Mouse (Mus musculus) CH12.LX (cell line): ENCODE data around the gene Nadsyn1. TPM values are rescaled to one million over a fixed set of nuclear protein-coding genes. Genes with fewer than 3 reads are reported as not detected.

Source experiments
- DNase-seq: peaks from one replicate; pipeline ENCODE4 v3.0.0-alpha.2; 2013; ENCODE audit errors: extremely low read depth
- H3K27ac ChIP-seq: 2 replicates; pipeline ENCODE4 v1.5.1; 2012; ENCODE audit warnings: low read depth, mild to moderate bottlenecking, control low read depth, moderate library complexity; ENCODE audit not compliant: insufficient read depth
- H3K27me3 ChIP-seq: replicated peaks from 2 replicates; pipeline ENCODE3; 2012; ENCODE audit warnings: inconsistent platforms
- H3K36me3 ChIP-seq, 2 experiments: replicated peaks in 1 of 2; 2 replicates each; pipeline versions ENCODE3 to v1.6.1; 2012; ENCODE audit warnings: inconsistent platforms in 1 of 2, low read length in 1 of 2, mild to moderate bottlenecking in 1 of 2, mixed read lengths in 1 of 2, moderate library complexity in 1 of 2; ENCODE audit not compliant: control insufficient read depth in 1 of 2, insufficient read depth in 1 of 2
- H3K4me1 ChIP-seq, 2 experiments: 2 replicates each; pipeline ENCODE4 v1.6.1; 2012; ENCODE audit warnings: inconsistent platforms in 1 of 2, moderate library complexity in 1 of 2; ENCODE audit not compliant: insufficient read depth in 2 of 2, control insufficient read depth in 1 of 2
- H3K4me2 ChIP-seq: 2 replicates; pipeline ENCODE4 v1.6.1; 2012; ENCODE audit warnings: low read depth, mild to moderate bottlenecking, control low read depth; ENCODE audit not compliant: poor library complexity, insufficient read depth, severe bottlenecking
- H3K4me3 ChIP-seq, 3 experiments: fragments of 150-350 bp in 1 of 3; sonication (generic) in 1 of 3; replicated peaks in 1 of 3; 2 replicates each; pipeline versions ENCODE3 to v1.5.1; 2011 to 2012; ENCODE audit warnings: low read depth in 2 of 3, low read length in 2 of 3, mild to moderate bottlenecking in 2 of 3, moderate library complexity in 2 of 3, control low read depth in 1 of 3, improper control_type of control experiment in 1 of 3, inconsistent platforms in 1 of 3, mixed read lengths in 1 of 3; ENCODE audit not compliant: poor library complexity in 1 of 3
- H3K79me2 ChIP-seq: replicated peaks from 2 replicates; pipeline ENCODE4 v1.6.1; 2012; ENCODE audit warnings: mild to moderate bottlenecking, moderate library complexity; ENCODE audit not compliant: control insufficient read depth, poor library complexity, insufficient read depth, severe bottlenecking; ENCODE audit errors: extremely low read depth
- H3K9ac ChIP-seq: 2 replicates; pipeline ENCODE4 v1.6.1; 2012; ENCODE audit warnings: low read depth, mild to moderate bottlenecking, control low read depth, moderate library complexity; ENCODE audit not compliant: insufficient read depth
- H3K9me3 ChIP-seq: replicated peaks from 2 replicates; pipeline ENCODE3; 2012; ENCODE audit warnings: low read length, inconsistent platforms, mixed read lengths
- BHLHE40 ChIP-seq: IDR thresholded peaks from 2 replicates; pipeline ENCODE4 v1.6.1; 2011; ENCODE audit warnings: mild to moderate bottlenecking, low read depth, low read length, improper control_type of control experiment
- CHD1 ChIP-seq: IDR thresholded peaks from 2 replicates; pipeline ENCODE4 v1.6.1; 2012; ENCODE audit warnings: low read depth, low read length, improper control_type of control experiment, inconsistent platforms
- CHD2 ChIP-seq: IDR thresholded peaks from 2 replicates; pipeline ENCODE4 v1.6.1; 2011; ENCODE audit warnings: low read length, improper control_type of control experiment
- E2F4 ChIP-seq: IDR thresholded peaks from 2 replicates; pipeline ENCODE4 v1.6.1; 2011; ENCODE audit warnings: low read depth, low read length, improper control_type of control experiment; ENCODE audit not compliant: insufficient replicate concordance
- ETS1 ChIP-seq: conservative IDR thresholded peaks from 2 replicates; pipeline ENCODE4 v1.6.1; 2012; ENCODE audit warnings: low read depth, mild to moderate bottlenecking, inconsistent platforms, low read length, improper control_type of control experiment, moderate library complexity
- JUN ChIP-seq: IDR thresholded peaks from 2 replicates; pipeline ENCODE4 v1.6.1; 2011; ENCODE audit warnings: low read depth, mild to moderate bottlenecking, low read length, improper control_type of control experiment, moderate library complexity; ENCODE audit not compliant: insufficient read depth
- KAT2A ChIP-seq: IDR thresholded peaks from 2 replicates; pipeline ENCODE4 v1.6.1; 2012; ENCODE audit warnings: low read length, improper control_type of control experiment, inconsistent platforms; ENCODE audit not compliant: insufficient replicate concordance
- MAFK ChIP-seq: IDR thresholded peaks from 2 replicates; pipeline ENCODE4 v1.6.1; 2011; ENCODE audit warnings: low read length, improper control_type of control experiment; ENCODE audit not compliant: insufficient replicate concordance
- MAZ ChIP-seq: IDR thresholded peaks from 2 replicates; pipeline ENCODE4 v1.6.1; 2012; ENCODE audit warnings: low read depth, mild to moderate bottlenecking, inconsistent platforms, low read length, improper control_type of control experiment, moderate library complexity
- MEF2A ChIP-seq: IDR thresholded peaks from 2 replicates; pipeline ENCODE4 v1.6.1; 2014; ENCODE audit warnings: low read depth, mild to moderate bottlenecking, inconsistent platforms, low read length, improper control_type of control experiment, borderline replicate concordance
- MXI1 ChIP-seq: IDR thresholded peaks from 2 replicates; pipeline ENCODE4 v1.6.1; 2011; ENCODE audit warnings: mild to moderate bottlenecking, low read depth, low read length, improper control_type of control experiment
- MYC ChIP-seq: IDR thresholded peaks from 2 replicates; pipeline ENCODE4 v1.6.1; 2011; ENCODE audit warnings: low read depth, mild to moderate bottlenecking, improper control_type of control experiment, low read length
- PAX5 ChIP-seq: IDR thresholded peaks from 2 replicates; pipeline ENCODE4 v1.6.1; 2012; ENCODE audit warnings: low read length, inconsistent platforms, mixed read lengths
- POLR2A ChIP-seq: IDR thresholded peaks from 2 replicates; pipeline ENCODE4 v1.6.1; 2011; ENCODE audit warnings: low read depth, mild to moderate bottlenecking, improper control_type of control experiment, low read length
- POLR2AphosphoS2 ChIP-seq: IDR thresholded peaks from 2 replicates; pipeline ENCODE4 v1.6.1; 2011; ENCODE audit warnings: low read depth, low read length, improper control_type of control experiment
- SMC3 ChIP-seq: IDR thresholded peaks from 2 replicates; pipeline ENCODE4 v1.6.1; 2011; ENCODE audit warnings: low read depth, low read length, improper control_type of control experiment
- TCF12 ChIP-seq: IDR thresholded peaks from 2 replicates; pipeline ENCODE4 v1.6.1; 2014; ENCODE audit warnings: low read depth, mild to moderate bottlenecking, inconsistent platforms, low read length, improper control_type of control experiment
- UBTF ChIP-seq: IDR thresholded peaks from 2 replicates; pipeline ENCODE4 v1.6.1; 2012; ENCODE audit warnings: low read depth, mild to moderate bottlenecking, inconsistent platforms, low read length, improper control_type of control experiment, moderate library complexity
- USF1 ChIP-seq: IDR thresholded peaks from 2 replicates; pipeline ENCODE4 v1.6.1; 2014; ENCODE audit warnings: low read depth, mild to moderate bottlenecking, inconsistent platforms, low read length, improper control_type of control experiment
- ZC3H11A ChIP-seq: IDR thresholded peaks from 2 replicates; pipeline ENCODE4 v1.6.1; 2012; ENCODE audit warnings: low read depth, mild to moderate bottlenecking, inconsistent platforms, low read length, improper control_type of control experiment
- ZKSCAN1 ChIP-seq: IDR thresholded peaks from 2 replicates; pipeline ENCODE4 v1.6.1; 2012; ENCODE audit warnings: low read depth, inconsistent platforms, low read length, improper control_type of control experiment, borderline replicate concordance
- ZNF384 ChIP-seq: IDR thresholded peaks from 2 replicates; pipeline ENCODE4 v1.6.1; 2012; ENCODE audit warnings: low read depth, low read length, improper control_type of control experiment, inconsistent platforms
- dilution Hi-C: fragments of 300-500 bp; cut with MboI; formaldehyde crosslinking; loops from 2 replicates; pipeline ENCODE4 v1.14.3; 2020; ENCODE audit warnings: low sequenced_read_pairs; ENCODE audit not compliant: extremely low pct_unique_long_range_greater_than_20kb, extremely low pct_ligation_motif_present
- in situ Hi-C: fragments of 300-500 bp; cut with MboI; formaldehyde crosslinking; loops from 3 replicates; pipeline ENCODE4 v1.14.3; 2019; ENCODE audit warnings: low sequenced_read_pairs, low pct_ligation_motif_present, low pct_unique_long_range_greater_than_20kb, mixed read lengths
- polyA plus RNA-seq: library from polyadenylated mRNA; unstranded; fragments of >175 nt; gene quantifications from 2 replicates; pipeline ENCODE4 v1.2.1, GENCODE M21; 2012; ENCODE audit warnings: low read depth; ENCODE audit not compliant: insufficient read length
- total RNA-seq, 2 experiments: library from RNA; depleted of rRNA; stranded (reverse); fragments of 300-350 nt in 1 of 2; fragments of >200 nt in 1 of 2; gene quantifications; 2 replicates each; pipeline ENCODE4 v1.2.3; 2012 to 2014

The Nadsyn1 gene
- total and polyA plus RNA-seq, 3 experiments, result 5.4 to 11.7 (median 8.6) TPM

DNA sequence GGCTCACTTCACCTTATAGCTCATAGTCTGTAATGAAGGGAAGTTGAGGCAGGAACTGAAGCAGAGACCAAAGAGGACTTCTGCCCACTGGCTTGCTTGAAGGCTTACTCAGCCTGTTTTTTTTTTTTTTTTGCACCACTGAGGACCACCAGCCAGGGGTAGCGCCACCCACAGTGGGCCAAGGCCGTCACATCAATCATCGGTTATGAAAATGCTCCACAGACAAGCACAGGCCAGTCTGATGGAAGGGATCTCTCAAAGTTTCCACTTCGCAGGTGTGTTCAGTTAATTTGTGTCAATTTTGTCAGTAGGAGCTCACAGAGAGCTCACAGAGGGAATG is 587 bp upstream of the Nadsyn1 start:
- H3K27me3 ChIP-seq, result no peaks in the 10 kb centered on the region
- peaks cover 4 to 18% of the 10 kb centered on the region in 2 experiments for H3K36me3 ChIP-seq
- peak overlapping the region; percentile 52 to 78 (median 54) for H3K4me3 ChIP-seq
- dilution Hi-C loops (no loop called here), in situ Hi-C loops (no loop called here)
- peak; percentile 46 for DNase-seq
- H3K27ac ChIP-seq, result no peak overlapping the region
- H3K4me2 ChIP-seq, result peak overlapping the region; percentile 89
- no peaks in the 10 kb centered on the region for H3K79me2 ChIP-seq
- peak overlapping the region; percentile 53 for H3K9ac ChIP-seq
- TF ChIP-seq CHD2 (no peak), POLR2A (no peak), BHLHE40 (no peak), MAZ (no peak), ETS1 (peak; percentile 7; the same call in 1 of the 2 replicates), TCF12 (no peak), ZNF384 (peak; percentile 34; the same call in 1 of the 2 replicates), CHD1 (0 out of 2 replicates have a peak, but pooled peaks have one; percentile 46), ZKSCAN1 (no peak), USF1 (no peak)
- TF ChIP-seq, all 38 proteins: peak for 3
- Histone ChIP-seq H3K4me1 (peaks cover 3 to 15% of the 10 kb centered on the region in 2 experiments; a peak in 2 of 4 replicates), H3K9me3 (no peaks in the 10 kb centered on the region)

DNA sequence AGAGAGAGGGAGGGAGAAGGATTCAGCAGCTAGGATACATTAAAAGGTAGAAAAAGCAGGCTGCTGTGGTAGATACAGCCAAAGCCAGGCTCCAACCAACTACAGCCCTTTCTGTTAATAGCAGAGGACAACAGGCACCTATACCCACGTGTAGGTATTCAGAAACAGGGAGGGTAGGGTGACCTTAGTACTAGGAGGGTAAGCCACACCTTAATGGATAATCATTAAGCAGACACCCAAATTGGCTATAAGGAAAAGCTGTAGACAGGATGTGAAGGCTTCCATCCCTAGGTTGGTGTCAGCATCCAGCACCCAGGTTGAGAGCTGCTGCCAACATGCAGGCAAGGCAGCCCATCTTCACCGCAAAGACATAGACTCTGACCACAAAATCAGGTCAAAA is 1.4 kb downstream of the Nadsyn1 start:
- Histone ChIP-seq H3K4me1 (peaks cover 3 to 15% of the 10 kb centered on the region in 2 experiments; a peak in 2 of 4 replicates), H3K36me3 (peaks cover 14 to 31% of the 10 kb centered on the region in 2 experiments), H3K79me2 (no peaks in the 10 kb centered on the region), H3K9ac (no peak overlapping the region), H3K4me2 (no peak overlapping the region), H3K27me3 (no peaks in the 10 kb centered on the region), H3K4me3 (no peak overlapping the region), H3K27ac (no peak overlapping the region), H3K9me3 (no peaks in the 10 kb centered on the region)
- TF ChIP-seq SMC3, result no peak
- TF ChIP-seq MXI1, result no peak
- no peak for TF ChIP-seq CHD2
- TF ChIP-seq USF1, result no peak
- TF ChIP-seq POLR2AphosphoS2, result no peak
- no peak for TF ChIP-seq ETS1
- TF ChIP-seq CHD1, result no peak
- no peak for TF ChIP-seq TCF12
- TF ChIP-seq POLR2A, result no peak
- TF ChIP-seq UBTF, result no peak
- TF ChIP-seq PAX5, result no peak
- TF ChIP-seq JUN, result no peak
- TF ChIP-seq MEF2A, result no peak
- no peak for TF ChIP-seq MYC
- TF ChIP-seq MAFK, result no peak
- TF ChIP-seq ZC3H11A, result no peak
- TF ChIP-seq KAT2A, result no peak
- no peak for TF ChIP-seq BHLHE40
- no peak for TF ChIP-seq E2F4
- TF ChIP-seq ZNF384, result no peak
- dilution Hi-C loops (no loop called here), in situ Hi-C loops (no loop called here)
- DNase-seq, result no peak
